Mouse (Mus musculus) lung, postnatal 0 days (tissue): ENCODE measurements at regions not wholly inside any gene's neighbourhood (a gene's known extent, or its start where the extent isn't known, plus 50 kb on each side); places are given as distances from the start of the nearest gene placed in this dataset.

Source experiments
- ATAC-seq: fragments of 200-750 bp; cut with Nextera tagmentation; 2 replicates; pipeline ENCODE4 v1.8.0; 2017; ENCODE audit warnings: moderate library complexity
- DNase-seq: peaks from one replicate; pipeline ENCODE4 v3.0.0-alpha.2; 2016; ENCODE audit warnings: low spot score
- H3K27ac ChIP-seq: fragments of 300-500 bp; sonication (generic); 2 replicates; pipeline ENCODE4 v1.5.1; 2014; ENCODE audit warnings: antibody characterized with exemption, mild to moderate bottlenecking, low read length, mixed read lengths
- H3K27me3 ChIP-seq: fragments of 300-500 bp; sonication (generic); replicated peaks from 2 replicates; pipeline ENCODE4 v1.6.1; 2014; ENCODE audit warnings: low read length, mixed read lengths; ENCODE audit not compliant: insufficient read depth
- H3K36me3 ChIP-seq: fragments of 300-500 bp; sonication (generic); 2 replicates; pipeline ENCODE4 v1.6.1; 2014; ENCODE audit warnings: low read length, mixed read lengths; ENCODE audit not compliant: insufficient read depth
- H3K4me1 ChIP-seq: fragments of 300-500 bp; sonication (generic); 2 replicates; pipeline ENCODE4 v1.6.1; 2014; ENCODE audit warnings: antibody characterized with exemption, low read depth, low read length, mixed read lengths; ENCODE audit not compliant: insufficient read depth
- H3K4me2 ChIP-seq: fragments of 300-500 bp; sonication (generic); replicated peaks from 2 replicates; pipeline ENCODE4 v1.6.1; 2014; ENCODE audit warnings: low read depth, mild to moderate bottlenecking, low read length, moderate library complexity, mixed read lengths
- H3K4me3 ChIP-seq: fragments of 300-500 bp; sonication (generic); 2 replicates; pipeline ENCODE4 v1.5.1; 2014; ENCODE audit warnings: low read depth, low read length
- H3K9ac ChIP-seq: fragments of 300-500 bp; sonication (generic); replicated peaks from 2 replicates; pipeline ENCODE4 v1.6.1; 2014; ENCODE audit warnings: low read depth, mild to moderate bottlenecking
- H3K9me3 ChIP-seq: fragments of 300-500 bp; sonication (generic); 2 replicates; pipeline ENCODE4 v1.6.1; 2016; ENCODE audit warnings: low read length, mixed read lengths
- CTCF ChIP-seq: IDR thresholded peaks from 2 replicates; pipeline ENCODE4 v1.5.1; 2016; ENCODE audit warnings: antibody characterized with exemption, mild to moderate bottlenecking
- EP300 ChIP-seq: IDR thresholded peaks from 2 replicates; pipeline ENCODE4 v1.6.1; 2016; ENCODE audit warnings: antibody characterized with exemption, mild to moderate bottlenecking, control low read depth
- WGBS: fragments of 180-500 bp; shearing (Covaris S2); extraction: QIAGEN DNeasy Blood & Tissue Kit; methylation state at CpG from one replicate; pipeline ENCODE4 v1.1.7; 2014; 5-methylcytosine and 5-hydroxymethylcytosine counted together

DNA sequence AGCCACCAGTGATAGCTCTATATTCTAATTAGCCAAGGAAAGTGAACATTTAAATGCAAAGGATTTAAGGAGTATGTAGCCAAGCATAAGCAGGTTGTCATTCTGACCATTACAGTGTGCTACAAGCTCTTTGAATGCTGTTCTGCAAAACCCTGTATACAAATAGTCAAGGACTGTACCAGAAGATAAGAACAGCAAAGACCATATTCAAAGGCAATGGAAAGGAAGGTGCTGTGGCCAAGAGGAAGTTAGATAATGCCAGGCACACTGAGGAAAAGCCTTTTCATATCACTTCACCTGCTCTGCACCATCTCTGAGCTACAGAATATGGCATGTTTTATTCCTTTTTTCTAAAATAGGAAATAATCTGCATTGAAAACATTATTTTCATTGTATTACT lies 79.3 kb upstream of the Mtap start:
- H3K27ac ChIP-seq: no peak overlapping the region
- TF ChIP-seq CTCF (no peak), EP300 (no peak)
- H3K4me1 ChIP-seq: no peaks in the 10 kb centered on the region
- ATAC-seq (no peak), DNase-seq (no peak)
- H3K4me2 ChIP-seq: no peak overlapping the region
- H3K9me3 ChIP-seq: no peaks in the 10 kb centered on the region
- no peaks in the 10 kb centered on the region for H3K27me3 ChIP-seq
- no peak overlapping the region for H3K4me3 ChIP-seq
- H3K9ac ChIP-seq: no peak overlapping the region
- H3K36me3 ChIP-seq: no peaks in the 10 kb centered on the region

DNA sequence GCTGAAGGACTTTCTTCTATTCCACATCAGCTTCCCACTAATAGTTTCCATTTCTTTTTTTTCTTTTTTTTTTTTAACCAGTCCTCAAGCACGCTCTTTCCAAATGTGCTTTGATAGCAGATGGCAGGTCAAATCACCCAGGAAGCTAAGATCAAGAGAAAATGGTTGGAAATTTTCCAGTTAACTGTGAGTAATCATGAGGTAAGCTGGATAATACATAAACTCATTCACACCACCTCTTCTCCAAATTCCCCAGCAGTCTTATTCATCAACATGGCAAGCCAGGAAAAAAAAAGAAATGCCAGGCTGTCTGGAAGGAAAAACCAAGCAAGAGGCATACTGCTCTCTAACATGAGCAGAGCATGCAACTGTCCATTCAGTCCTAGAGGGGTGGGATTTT lies 79.8 kb upstream of the Mtap start:
- Histone ChIP-seq H3K27me3 (no peaks in the 10 kb centered on the region), H3K9ac (no peak overlapping the region), H3K4me2 (no peak overlapping the region), H3K4me3 (no peak overlapping the region), H3K4me1 (no peaks in the 10 kb centered on the region), H3K9me3 (no peaks in the 10 kb centered on the region), H3K27ac (no peak overlapping the region), H3K36me3 (no peaks in the 10 kb centered on the region)
- DNase-seq (no peak), ATAC-seq (no peak)
- TF ChIP-seq CTCF (no peak), EP300 (no peak)
- WGBS: 57% methylated on average over 1 of the region's 1 CpGs

GRCm38 (mm10) chr4:89055969-89056368 lies 81.0 kb upstream of the Mtap start:
- Histone ChIP-seq H3K27me3 (no peaks in the 10 kb centered on the region), H3K27ac (no peak overlapping the region), H3K4me3 (no peak overlapping the region), H3K4me1 (no peaks in the 10 kb centered on the region), H3K4me2 (no peak overlapping the region), H3K9ac (no peak overlapping the region), H3K9me3 (no peaks in the 10 kb centered on the region), H3K36me3 (no peaks in the 10 kb centered on the region)
- ATAC-seq: no peak
- DNase-seq: no peak
- 77% methylated on average over 3 of the region's 3 CpGs for WGBS
- TF ChIP-seq EP300 (no peak), CTCF (no peak)

DNA sequence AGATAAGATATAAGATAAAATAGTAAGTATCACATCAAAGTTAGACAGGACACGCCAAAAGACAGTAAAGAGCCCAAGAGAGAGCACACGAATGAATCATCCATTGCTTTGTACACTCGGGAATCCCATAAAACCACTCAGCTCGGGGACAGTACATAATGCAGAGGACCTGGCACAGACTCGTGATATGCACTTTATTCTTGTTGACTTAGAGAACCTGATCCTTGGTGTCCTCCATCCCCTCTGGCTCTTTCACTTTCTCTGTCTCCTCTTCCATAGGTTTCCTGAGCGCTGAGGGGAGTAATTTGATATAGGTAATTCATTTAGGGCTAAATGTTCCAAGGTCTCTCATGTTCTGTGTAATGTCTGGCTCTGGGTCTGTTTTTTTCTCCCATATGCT lies 83.3 kb upstream of the Mtap start:
- ATAC-seq (no peak), DNase-seq (no peak)
- Histone ChIP-seq H3K36me3 (no peaks in the 10 kb centered on the region), H3K9me3 (no peaks in the 10 kb centered on the region), H3K4me1 (no peaks in the 10 kb centered on the region), H3K27ac (no peak overlapping the region), H3K4me2 (no peak overlapping the region), H3K27me3 (no peaks in the 10 kb centered on the region), H3K9ac (no peak overlapping the region), H3K4me3 (no peak overlapping the region)
- WGBS: 46% methylated on average over 6 of the region's 6 CpGs
- TF ChIP-seq CTCF: no peak
- TF ChIP-seq EP300: no peak

DNA sequence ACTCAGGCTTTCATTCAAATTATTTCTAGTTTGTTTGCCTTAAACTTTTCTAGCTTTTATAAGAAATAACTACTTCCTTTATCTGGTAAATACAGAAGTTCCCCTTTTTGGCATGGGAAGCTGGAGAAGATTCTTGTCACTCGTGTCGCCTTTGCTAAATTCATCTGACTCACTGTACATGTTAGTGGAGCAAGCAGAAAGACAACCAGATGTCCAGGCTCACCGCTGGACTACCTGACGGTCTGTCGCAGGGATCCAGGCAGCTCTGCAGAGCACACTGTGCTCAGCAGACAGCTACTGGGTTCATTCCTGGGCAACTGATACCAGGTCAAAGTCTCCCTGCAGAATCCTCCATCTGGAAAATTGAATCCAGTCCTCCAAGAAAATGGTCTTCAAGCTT lies 85.0 kb upstream of the Mtap start:
- Histone ChIP-seq H3K36me3 (no peaks in the 10 kb centered on the region), H3K27ac (no peak overlapping the region), H3K9me3 (no peaks in the 10 kb centered on the region), H3K27me3 (no peaks in the 10 kb centered on the region), H3K9ac (no peak overlapping the region), H3K4me2 (no peak overlapping the region), H3K4me3 (no peak overlapping the region), H3K4me1 (no peaks in the 10 kb centered on the region)
- DNase-seq (peak; percentile 18), ATAC-seq (no peak)
- whole genome bisulfite sequencing: 53% methylated on average over 5 of the region's 5 CpGs
- TF ChIP-seq EP300 (no peak), CTCF (no peak)

GRCm38 (mm10) chr4:89050551-89051199 lies 86.2 kb upstream of the Mtap start:
- H3K9me3 ChIP-seq: no peaks in the 10 kb centered on the region
- H3K36me3 ChIP-seq: no peaks in the 10 kb centered on the region
- no peaks in the 10 kb centered on the region for H3K27me3 ChIP-seq
- H3K27ac ChIP-seq: no peak overlapping the region
- TF ChIP-seq CTCF (no peak), EP300 (no peak)
- ATAC-seq (no peak), DNase-seq (no peak)
- H3K4me2 ChIP-seq: no peak overlapping the region
- no peak overlapping the region for H3K4me3 ChIP-seq
- no peaks in the 10 kb centered on the region for H3K4me1 ChIP-seq
- H3K9ac ChIP-seq: no peak overlapping the region
- WGBS: 79% methylated on average over 4 of the region's 4 CpGs
